Mouse (Mus musculus) liver, adult 2 months (tissue): Measurements from ENCODE around the gene Rad51b.

Experiments used
- CTCF ChIP-seq: fragments of 200-500 bp; IDR thresholded peaks from 2 replicates; pipeline ENCODE4 v1.5.1; 2011; ENCODE audit warnings: low read depth, low read length, control low read depth
- POLR2A ChIP-seq: fragments of 200-500 bp; IDR thresholded peaks from 2 replicates; pipeline ENCODE4 v1.6.1; 2011; ENCODE audit warnings: low read length, control low read depth; ENCODE audit not compliant: insufficient read depth; ENCODE audit errors: extremely low read depth

DNA sequence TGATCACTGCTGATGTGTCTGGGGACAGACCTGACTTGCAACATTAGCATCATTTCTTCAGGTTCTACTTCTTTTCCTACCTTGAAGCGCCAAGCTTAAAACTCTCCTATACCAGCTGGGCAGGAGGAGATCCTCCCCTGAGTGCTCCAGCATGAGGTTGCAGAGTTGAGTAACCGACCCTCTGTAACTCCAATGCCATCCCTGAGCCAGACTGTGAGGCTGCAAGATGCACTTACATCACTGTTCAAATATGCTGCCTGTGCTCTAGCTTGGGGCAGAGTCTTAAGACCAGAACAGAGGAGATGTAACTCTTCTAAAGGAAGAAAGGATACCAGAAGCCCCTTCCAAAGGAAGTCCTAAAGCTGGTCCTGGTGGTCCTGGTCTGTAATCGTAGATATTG lies 230.1 kb downstream of the Rad51b start:
- no peak for TF ChIP-seq POLR2A
- no peak for TF ChIP-seq CTCF
